20 mouse cellular contexts compared by ENCODE assay signal in genomic region chr11:62637806-62638205, GRCm38 (mm10). TPM values are rescaled to one million over a fixed set of nuclear protein-coding genes. Genes with fewer than 3 reads are reported as not detected.
DNase-seq lines count a peak whose midpoint lies in the region; ATAC-seq lines count a peak whose summit lies in the region.
"Had no signal": no experiment of that assay in that cellular context is flagged by ENCODE, and none has a peak within 500 bp of the region (broad histone marks: within the 10 kb centered on the region; RNA-seq: fewer than 3 reads in every experiment).

No protein-coding gene starts in this region.

- 65% methylated on average over 6 of the region's 6 CpGs for WGBS in heart, embryonic 14.5 days

- no peak overlapping the region for H3K4me3 ChIP-seq in heart, embryonic 14.5 days (ENCODE audit: control insufficient read depth in 1 of 2, insufficient read depth in 1 of 2, low read depth in 1 of 2, low read length in 2 of 2)
- H3K4me3 ChIP-seq: forebrain, embryonic 13.5 days; hindbrain, embryonic 12.5 days; layer of hippocampus, adult 2 months; midbrain, embryonic 15.5 days; neural tube, embryonic 12.5 days had no signal

- H3K27ac ChIP-seq in heart, embryonic 14.5 days (replicated peaks in 1 of 2; ENCODE audit: control insufficient read depth in 1 of 2, insufficient read depth in 1 of 2, low read depth in 2 of 2, low read length in 2 of 2): peak overlapping the region; percentile 24 to 88
- H3K27ac ChIP-seq: forebrain, embryonic 13.5 days; hindbrain, embryonic 12.5 days; midbrain, embryonic 15.5 days; neural tube, embryonic 12.5 days had no signal

- no peaks in the 10 kb centered on the region for H3K27me3 ChIP-seq in heart, embryonic 14.5 days (ENCODE audit: control insufficient read depth, insufficient read depth, low read length)
- H3K27me3 ChIP-seq: forebrain, embryonic 13.5 days; hindbrain, embryonic 12.5 days; midbrain, embryonic 15.5 days; neural tube, embryonic 12.5 days had no signal

- H3K4me1 ChIP-seq in heart, embryonic 14.5 days (ENCODE audit: control insufficient read depth in 2 of 2, insufficient read depth in 2 of 2, low read length in 2 of 2): peaks cover 57 to 87% of the 10 kb centered on the region in 2 experiments
- H3K4me1 ChIP-seq: neural tube, embryonic 12.5 days had no signal

- H3K9me3 ChIP-seq in heart, embryonic 14.5 days (ENCODE audit: control insufficient read depth, low read length): no peaks in the 10 kb centered on the region
- H3K9me3 ChIP-seq: forebrain, embryonic 13.5 days; hindbrain, embryonic 12.5 days; midbrain, embryonic 15.5 days; neural tube, embryonic 12.5 days had no signal

- no peak overlapping the region for H3K4me2 ChIP-seq in heart, embryonic 14.5 days (ENCODE audit: low read length)
- H3K4me2 ChIP-seq: forebrain, embryonic 13.5 days; hindbrain, embryonic 12.5 days; midbrain, embryonic 15.5 days; neural tube, embryonic 12.5 days had no signal

- no peaks in the 10 kb centered on the region for H3K36me3 ChIP-seq in heart, embryonic 14.5 days (ENCODE audit: control insufficient read depth, insufficient read depth, low read length)
- H3K36me3 ChIP-seq: midbrain, embryonic 15.5 days; neural tube, embryonic 12.5 days had no signal

- no peak for ATAC-seq in heart, embryonic 14.5 days (ENCODE audit: insufficient number of reproducible peaks, insufficient read depth, low FRiP score, low read depth)
- ATAC-seq: activated CD4-positive, CD25-positive, alpha-beta regulatory T cell, adult 4 months; forebrain, embryonic 13.5 days; intestine, postnatal 0 days; midbrain, embryonic 15.5 days had no signal

- no peak overlapping the region for H3K9ac ChIP-seq in heart, embryonic 14.5 days (ENCODE audit: low read length)
- H3K9ac ChIP-seq: forebrain, embryonic 13.5 days; hindbrain, embryonic 12.5 days; midbrain, embryonic 15.5 days; neural tube, embryonic 12.5 days had no signal

- peak; percentile 22 for DNase-seq in gastrocnemius, postnatal 10 days
- no peak for DNase-seq in gastrocnemius, postnatal 25 days
- no peak for DNase-seq in heart, postnatal 4 days
- peak; percentile 39 for DNase-seq in 3134 (ENCODE audit: extremely low read depth, insufficient read length, low spot score)
- DNase-seq in adrenal gland, postnatal 14 days: peak; percentile 71
- no peak for DNase-seq in right cerebral cortex, adult 2 months (ENCODE audit: low spot score in 2 of 2)
- DNase-seq: cerebellum, adult 9-10 months; gastrocnemius, postnatal 14 days; kidney, postnatal 25 days; lung, postnatal 4 days; right cerebral cortex, postnatal 14 days; spleen, adult 18-20 months had no signal

RNA-seq across cellular contexts. Expression of gene Lrrc75a, which starts 10.5 kb away (rescaled TPM):
- 10 to 100 TPM; 14.5 to 19.1 TPM for total RNA-seq in gastrocnemius, postnatal 10 days (2021)
- 1 to 10 TPM; 4.0 to 4.7 TPM for total RNA-seq in gastrocnemius, postnatal 25 days (2021)
- 19.4 and 21.2 TPM in 2 replicates for polyA plus RNA-seq in heart, embryonic 14.5 days (2014; fragmentation: Nextera tagmentation; extraction: Ambion mirVana)
- total RNA-seq in heart, postnatal 4 days (2021): 10 to 100 TPM; 15.7 to 16.5 TPM
- 28.7 and 31.7 TPM in 2 replicates for total RNA-seq in adrenal gland, postnatal 14 days (2021)

RNA-seq across cellular contexts. Expression of gene Mmgt2, which starts 10.7 kb away (rescaled TPM):
- total RNA-seq in gastrocnemius, postnatal 10 days (2021): 10 to 100 TPM; 12.6 to 12.8 TPM
- total RNA-seq in gastrocnemius, postnatal 25 days (2021): 1 to 10 TPM; 2.8 to 4.2 TPM
- polyA plus RNA-seq in heart, embryonic 14.5 days (2014; fragmentation: Nextera tagmentation; extraction: Ambion mirVana): 55.9 and 56.7 TPM in 2 replicates
- total RNA-seq in heart, postnatal 4 days (2021): 10 to 100 TPM; 18.5 to 20.9 TPM
- 26.6 and 35.7 TPM in 2 replicates for total RNA-seq in adrenal gland, postnatal 14 days (2021)

Comparison
In these comparisons a context has a peak if more than half of its experiments do, and no peak if none do; other contexts are left out.
1. DNase-seq: peak in gastrocnemius, postnatal 10 days (single experiment), 3134 (single experiment) and adrenal gland, postnatal 14 days (single experiment); none in gastrocnemius, postnatal 25 days (single experiment), heart, postnatal 4 days (single experiment) and right cerebral cortex, adult 2 months (0 of 2).